Mouse (Mus musculus) erythroblast, adult 5-6 weeks (primary cell): ENCODE measurements around the gene Sult2b1. TPM values are rescaled to one million over a fixed set of nuclear protein-coding genes. Genes with fewer than 3 reads are reported as not detected.

ENCODE experiments used
- ATAC-seq: replicated peaks from 2 replicates; pipeline ENCODE4 v1.8.0; 2016; ENCODE audit warnings: moderate number of reproducible peaks, mild to moderate bottlenecking, moderate TSS enrichment, inconsistent platforms; ENCODE audit not compliant: poor library complexity, low FRiP score, severe bottlenecking
- total RNA-seq, 2 experiments: library from RNA; stranded (forward) in 1 of 2; stranded (reverse) in 1 of 2; fragments of 150-400 nt in 1 of 2; fragments of 200-764, 138-1000 nt in 1 of 2; gene quantifications; 2 replicates each; pipeline versions ENCODE4 v1.2.3 to v1.2.4; 2015 to 2017; ENCODE audit warnings: low replicate concordance in 2 of 2

The Sult2b1 gene
- total RNA-seq, 2 experiments from 2014 or later = not detected

- no peak for ATAC-seq
Observed at GRCm38 (mm10) chr7:45715741-45716459, 68.6 kb downstream of the Sult2b1 start.

- peak; percentile 81 for ATAC-seq
Observed at GRCm38 (mm10) chr7:45715090-45715708, 69.3 kb downstream of the Sult2b1 start, which contains the start of gene Rpl18. Gene Rpl18 (plus strand): TSS chr7:45715457.

DNA sequence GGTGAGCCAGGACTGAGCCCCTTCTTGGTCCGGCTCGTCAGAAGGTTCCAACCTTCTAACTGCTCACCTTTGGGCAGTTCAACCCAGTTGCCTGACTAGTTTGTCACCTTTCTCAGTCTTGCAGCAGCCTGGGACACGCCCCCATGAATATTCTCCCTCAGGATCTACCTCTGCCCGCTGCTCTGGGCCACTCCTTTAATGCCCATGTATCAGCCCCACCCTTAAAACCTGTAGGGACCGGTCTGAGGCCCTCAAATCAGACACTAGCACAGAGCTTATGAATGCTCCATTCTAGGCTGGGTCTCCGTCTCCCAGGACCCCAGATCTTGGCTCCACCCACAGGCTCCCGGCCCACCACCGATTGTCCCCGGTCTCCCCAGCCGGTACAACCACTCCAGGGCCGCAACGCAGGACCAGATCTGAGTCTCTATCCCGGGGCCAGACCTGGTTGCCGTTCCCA is 69.8 kb downstream of the Sult2b1 start:
- peak; percentile 45 for ATAC-seq

DNA sequence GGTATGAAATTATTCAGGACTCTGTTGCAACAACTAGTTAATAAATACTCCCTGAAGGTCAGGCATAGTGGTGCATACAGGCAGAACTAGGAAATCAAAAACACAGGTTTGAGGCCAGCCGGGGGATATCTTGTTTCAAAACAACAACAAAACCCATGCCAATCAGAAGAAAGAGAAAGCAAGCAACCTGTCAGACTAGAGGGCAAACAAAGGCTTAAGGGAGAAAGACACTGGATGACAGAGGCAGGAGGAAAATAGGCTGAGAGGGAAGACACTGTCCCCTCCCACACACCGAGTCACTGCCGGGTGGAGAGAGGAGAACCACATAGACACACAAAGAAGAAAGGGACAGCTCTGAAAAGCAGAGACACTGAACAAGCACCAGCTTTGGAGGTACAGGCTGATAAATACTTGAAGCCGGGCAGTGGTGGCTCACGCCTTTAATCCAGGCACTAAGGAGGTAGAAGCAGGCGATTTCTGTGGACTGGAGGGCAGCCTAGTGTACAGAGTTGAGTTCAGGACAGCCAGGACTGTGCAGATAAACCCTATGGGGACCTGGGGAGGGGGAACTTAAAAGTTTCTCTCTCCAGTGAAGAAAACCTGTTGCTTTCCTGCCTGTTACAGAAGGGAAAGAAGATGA is 70.5 kb downstream of the Sult2b1 start:
- ATAC-seq = no peak

GRCm38 (mm10) chr7:45713396-45713795 is 71.1 kb downstream of the Sult2b1 start:
- ATAC-seq = no peak

- ATAC-seq = no peak
Observed at GRCm38 (mm10) chr7:45712022-45712757, 72.3 kb downstream of the Sult2b1 start.

DNA sequence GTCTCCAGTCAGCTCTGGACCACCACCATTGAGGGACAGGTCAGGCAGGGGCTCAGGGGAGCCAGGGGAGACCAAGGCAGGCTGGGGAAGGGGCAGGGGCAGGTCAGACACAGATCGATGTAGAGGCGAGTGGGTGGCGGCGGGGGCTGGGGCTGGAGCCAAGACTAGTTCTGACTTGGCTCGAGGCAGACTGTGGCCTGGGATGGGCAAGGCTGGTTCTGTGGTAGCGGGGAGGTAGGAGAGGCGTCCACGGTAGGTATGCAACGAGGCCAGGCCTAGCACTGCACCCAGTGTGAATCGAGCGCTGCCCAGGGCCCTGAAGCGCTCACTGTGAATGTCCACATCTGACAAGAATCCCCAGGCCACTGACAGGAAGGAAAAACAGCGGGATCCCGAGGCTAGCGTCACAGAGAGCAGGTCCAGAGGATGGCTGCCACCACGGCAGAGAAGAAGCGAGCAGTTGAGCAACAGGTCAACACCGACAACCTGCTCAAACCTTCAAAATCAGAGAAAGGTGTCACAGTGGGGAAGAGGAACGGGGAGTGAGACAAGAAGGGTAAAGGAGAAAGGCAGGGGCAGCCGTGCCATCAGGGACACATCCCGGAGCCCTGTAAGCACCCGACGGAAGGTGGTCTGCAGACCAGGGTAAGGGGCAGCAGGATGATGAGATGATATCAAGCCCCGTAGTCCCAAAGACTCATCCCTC is 73.0 kb downstream of the Sult2b1 start:
- no peak for ATAC-seq

DNA sequence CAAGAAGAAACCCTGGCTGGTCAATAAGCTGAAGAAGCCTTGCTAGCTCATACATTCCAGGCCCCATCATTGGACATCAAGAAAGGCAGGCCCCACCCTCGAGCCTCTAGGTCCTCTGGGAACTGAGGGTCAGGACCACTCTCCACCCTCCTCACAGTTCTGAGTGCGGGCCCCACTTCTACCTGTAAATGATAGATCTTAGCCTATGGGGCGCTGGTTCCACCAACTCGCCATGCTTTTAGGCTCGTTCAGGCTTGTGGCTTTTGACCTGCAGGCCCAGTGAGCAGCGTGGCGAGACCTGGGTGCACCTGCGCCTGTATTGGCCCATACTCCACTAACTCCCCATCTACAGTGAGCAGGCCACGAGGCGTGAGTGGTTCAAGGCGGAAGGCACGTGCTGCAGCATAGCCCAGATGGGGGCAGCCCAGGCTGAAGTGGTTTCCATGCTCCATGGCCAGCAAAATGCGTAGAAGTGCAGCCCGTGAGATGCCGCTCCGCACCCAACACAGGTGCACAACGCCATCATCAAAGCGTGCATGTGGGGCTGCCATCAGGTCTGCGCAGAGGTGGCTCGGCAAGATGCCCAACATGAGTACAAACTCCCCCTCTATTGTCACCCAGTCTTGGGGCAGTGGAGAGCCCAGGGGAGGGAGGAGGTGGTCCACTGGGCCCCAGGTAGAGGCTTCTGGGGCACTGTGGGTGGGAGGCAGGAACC is 73.8 kb downstream of the Sult2b1 start:
- ATAC-seq = no peak

GRCm38 (mm10) chr7:45709677-45710355 is 74.7 kb downstream of the Sult2b1 start:
- ATAC-seq = no peak

GRCm38 (mm10) chr7:45709036-45709435 is 75.4 kb downstream of the Sult2b1 start:
- no peak for ATAC-seq

DNA sequence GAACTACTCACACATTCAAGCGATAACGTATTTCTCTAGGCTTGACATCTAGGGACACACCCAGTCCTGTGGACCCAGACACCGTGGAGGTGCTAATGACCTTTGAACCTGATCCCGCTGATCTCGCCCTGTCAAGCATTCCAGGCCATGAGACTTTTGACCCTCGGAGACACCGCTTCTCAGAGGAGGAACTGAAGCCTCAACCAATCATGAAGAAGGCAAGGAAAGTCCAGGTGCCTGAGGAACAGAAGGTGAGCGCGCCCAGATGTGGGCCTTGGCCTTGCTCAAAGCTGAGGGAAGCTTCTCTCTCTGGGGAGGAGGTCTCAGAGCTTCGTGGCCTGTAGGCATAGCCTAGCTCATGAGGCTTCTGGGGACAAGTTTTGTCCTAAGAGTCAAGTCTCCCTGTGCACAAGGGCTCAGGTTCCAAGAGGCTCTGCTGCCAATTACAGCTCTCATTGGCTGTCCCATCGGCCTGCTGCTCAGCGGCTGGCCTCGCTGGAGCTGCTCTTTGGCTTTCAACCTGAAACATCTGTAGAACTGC is 76.2 kb downstream of the Sult2b1 start:
- no peak for ATAC-seq

- ATAC-seq = 0 out of 2 replicates have a peak, but pooled peaks have one; percentile 18
Observed at GRCm38 (mm10) chr7:45707375-45707967, 77.0 kb downstream of the Sult2b1 start.

GRCm38 (mm10) chr7:45706721-45707241 is 77.7 kb downstream of the Sult2b1 start:
- ATAC-seq = no peak

DNA sequence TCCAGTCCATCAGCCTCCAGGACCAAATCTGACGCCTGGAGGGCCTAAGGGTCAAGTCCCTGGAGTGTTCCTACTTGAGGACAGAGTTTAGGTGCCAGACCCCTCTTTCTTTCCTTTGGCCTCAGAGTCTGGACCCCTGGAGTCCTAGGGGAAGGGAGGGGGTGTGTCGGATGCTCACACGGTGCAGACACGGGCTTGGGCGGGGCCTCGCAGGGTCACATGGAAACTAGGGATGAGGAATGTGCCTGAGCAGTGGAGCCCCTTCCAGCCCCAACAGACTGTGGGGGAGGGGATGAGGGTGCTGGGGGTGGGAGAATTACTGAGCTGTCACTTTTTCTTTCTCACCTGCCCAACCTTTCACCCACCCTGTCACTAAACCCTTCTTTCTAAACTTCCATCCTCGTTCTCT is 78.6 kb downstream of the Sult2b1 start:
- no peak for ATAC-seq

DNA sequence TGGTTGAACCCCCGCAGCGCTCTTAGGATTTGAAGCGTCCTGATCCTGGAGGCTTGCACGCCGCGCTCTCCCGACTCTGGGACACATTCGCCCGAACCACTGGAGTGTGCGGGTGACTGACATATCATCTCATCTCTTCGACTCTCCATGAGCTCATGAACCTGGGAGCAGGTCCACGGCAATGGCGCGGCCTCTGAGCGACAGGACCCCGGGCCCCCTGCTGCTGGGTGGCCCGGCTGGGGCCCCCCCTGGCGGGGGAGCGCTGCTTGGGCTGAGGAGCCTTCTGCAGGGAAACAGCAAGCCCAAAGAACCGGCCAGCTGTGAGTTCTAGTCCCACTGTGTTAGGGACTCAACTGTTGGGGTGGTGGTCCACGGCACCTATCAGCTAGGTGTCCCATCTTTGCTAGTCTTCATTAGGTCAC is 79.0 kb downstream of the Sult2b1 start:
- ATAC-seq = no peak

- ATAC-seq = peak; percentile 77
Observed at GRCm38 (mm10) chr7:45704730-45705442, 79.6 kb downstream of the Sult2b1 start, which contains the start of gene Dbp. Gene Dbp (plus strand): TSS chr7:45705088.

DNA sequence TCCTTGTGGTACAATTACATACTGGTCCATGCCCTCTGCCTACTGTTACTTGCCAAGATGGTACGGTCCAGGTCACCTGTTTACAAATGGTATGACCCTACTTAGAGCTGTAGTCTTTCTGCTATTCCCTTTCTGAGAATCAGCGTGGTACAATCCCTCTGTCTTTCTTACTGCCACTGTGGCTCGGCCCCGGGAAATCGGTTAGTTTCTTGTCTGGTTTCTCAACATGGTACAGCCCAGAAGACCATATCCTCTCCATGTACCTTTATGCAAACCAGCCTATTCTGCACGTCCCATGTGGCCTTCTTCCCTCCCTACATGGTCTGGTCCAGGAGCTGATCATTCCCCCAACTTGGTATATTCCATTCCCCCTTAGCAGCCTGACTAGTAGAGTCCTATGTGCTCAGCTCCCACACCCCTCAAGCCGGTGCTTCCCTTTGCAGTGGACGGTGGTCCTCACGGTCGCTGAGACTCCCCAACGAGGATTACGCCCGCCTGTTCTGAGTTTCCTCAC is 80.4 kb downstream of the Sult2b1 start:
- ATAC-seq = no peak
